Mouse (Mus musculus) layer of hippocampus, adult 18-20 months (tissue): ENCODE data around the gene Vps35l. TPM values are rescaled to one million over a fixed set of nuclear protein-coding genes. Genes with fewer than 3 reads are reported as not detected.
A peak's percentile ranks its signal among the peaks of the same experiment; 100 is the strongest.

ENCODE experiments used
- DNase-seq, 2 experiments: peaks; one replicate each; pipeline ENCODE4 v3.0.0; 2022; ENCODE audit warnings: low spot score in 2 of 2
- long read RNA-seq: library from polyadenylated mRNA; stranded (forward); transcript quantifications from one replicate; pipeline ENCODE4 v2.0.0, GENCODE M21; 2021
- total RNA-seq, 2 experiments: library from RNA; stranded (reverse); gene quantifications; 2 replicates each; pipeline ENCODE4 v1.2.3; 2021

The Vps35l gene
- 10 to 100 TPM; 58.3 to 62.8 TPM for total RNA-seq
- long read RNA-seq, full-length matches to known transcripts: 110 of 134 reads
- long read RNA-seq, partial matches to known transcripts: 9 of 134 reads
- long read RNA-seq, other reads (novel, unspliced or antisense): 15 of 134 reads

GRCm38 (mm10) chr7:118739975-118740531, at the start of gene Vps35l:
Gene Vps35l (plus strand): TSS chr7:118740226.
- DNase-seq: peak; percentile 66 to 88

GRCm38 (mm10) chr7:118691287-118691686, 48.7 kb upstream of the Vps35l start:
- no peak for DNase-seq

GRCm38 (mm10) chr7:118696146-118696545, 43.9 kb upstream of the Vps35l start:
- DNase-seq: no peak

DNA sequence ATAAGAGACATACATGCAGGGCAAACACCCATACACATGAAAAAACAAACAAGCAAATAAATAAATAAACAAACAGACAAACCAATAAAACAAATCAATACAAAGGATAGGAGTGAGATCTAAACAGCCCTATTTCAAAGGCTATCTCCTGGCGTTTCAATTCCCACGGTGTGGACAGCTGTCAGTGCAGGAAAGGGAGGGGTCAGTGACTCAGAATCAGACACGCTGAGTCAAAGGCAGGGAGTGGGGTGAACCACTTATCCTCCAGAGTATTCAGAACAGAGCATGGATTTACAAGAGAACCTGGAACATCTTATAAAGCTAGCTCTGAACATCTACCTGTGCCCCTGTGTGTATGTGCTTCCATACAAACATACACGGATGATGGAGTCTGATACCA, 42.9 kb upstream of the Vps35l start:
- no peak for DNase-seq

DNA sequence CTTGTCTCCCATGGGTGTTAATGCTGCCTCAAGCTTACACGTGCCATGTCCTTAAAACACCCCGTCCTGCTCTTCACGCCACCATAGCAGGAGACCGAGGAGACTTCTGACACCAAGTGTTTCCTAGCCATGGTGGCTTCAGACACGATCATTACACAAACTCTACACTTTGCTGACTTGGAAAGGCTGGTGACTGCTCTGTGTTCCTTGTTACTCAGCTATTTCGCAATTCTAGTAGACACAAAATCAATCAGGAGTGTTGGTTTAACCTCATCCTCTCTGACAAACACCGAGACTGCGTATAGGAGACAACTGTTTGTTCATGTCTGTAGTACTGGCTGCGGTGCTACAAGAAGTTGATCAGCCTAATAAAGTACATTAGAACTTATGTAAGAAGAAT, 41.1 kb upstream of the Vps35l start:
- DNase-seq: no peak

GRCm38 (mm10) chr7:118703144-118703561, 36.9 kb upstream of the Vps35l start:
- DNase-seq: no peak

- no peak for DNase-seq
Measured at GRCm38 (mm10) chr7:118704001-118704850, 35.8 kb upstream of the Vps35l start.

- DNase-seq: peak; percentile 89 to 94
Measured at GRCm38 (mm10) chr7:118705101-118705961, 34.7 kb upstream of the Vps35l start, which contains the start of gene Gde1. Gene Gde1 (minus strand): TSS chr7:118705778.

DNA sequence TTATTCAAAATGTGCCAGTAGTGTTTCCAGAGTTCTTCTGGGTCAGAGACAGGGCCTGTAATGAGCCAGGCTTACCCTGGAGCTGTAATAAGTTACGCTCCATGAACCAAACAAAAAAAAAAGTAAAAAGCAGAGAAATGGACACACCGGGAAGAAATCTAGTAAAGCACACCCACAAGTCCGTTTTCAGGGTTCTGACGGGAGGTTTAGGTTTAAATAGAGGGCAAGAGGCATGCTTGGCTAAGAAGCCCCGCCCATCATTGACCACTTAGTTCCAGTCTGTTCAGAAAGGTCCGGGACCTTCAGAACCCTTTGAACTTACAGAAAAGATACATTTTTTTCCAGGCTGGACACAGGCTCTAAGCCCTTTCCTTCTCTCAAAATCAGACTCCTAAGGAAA, 34.0 kb upstream of the Vps35l start:
- DNase-seq: no peak

DNA sequence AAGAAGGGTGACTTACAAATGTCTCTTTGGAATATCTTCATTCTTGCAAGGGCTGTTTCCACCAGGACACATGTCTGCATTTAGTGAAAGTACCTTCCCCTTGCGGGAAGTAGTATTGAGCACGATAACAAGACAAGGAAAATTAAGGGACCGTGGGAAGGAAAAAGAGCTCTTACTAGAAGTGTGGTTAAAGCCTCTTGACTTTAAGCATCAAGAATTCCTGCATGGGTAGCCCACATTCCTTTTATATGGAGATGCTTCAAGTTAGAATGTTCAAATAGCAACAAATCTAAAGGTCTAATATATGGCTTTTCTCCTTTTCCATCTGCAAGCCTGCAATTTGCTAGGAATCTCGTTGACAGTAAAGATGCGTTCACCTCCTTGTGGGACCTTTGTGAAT, 33.5 kb upstream of the Vps35l start:
- DNase-seq: no peak

DNA sequence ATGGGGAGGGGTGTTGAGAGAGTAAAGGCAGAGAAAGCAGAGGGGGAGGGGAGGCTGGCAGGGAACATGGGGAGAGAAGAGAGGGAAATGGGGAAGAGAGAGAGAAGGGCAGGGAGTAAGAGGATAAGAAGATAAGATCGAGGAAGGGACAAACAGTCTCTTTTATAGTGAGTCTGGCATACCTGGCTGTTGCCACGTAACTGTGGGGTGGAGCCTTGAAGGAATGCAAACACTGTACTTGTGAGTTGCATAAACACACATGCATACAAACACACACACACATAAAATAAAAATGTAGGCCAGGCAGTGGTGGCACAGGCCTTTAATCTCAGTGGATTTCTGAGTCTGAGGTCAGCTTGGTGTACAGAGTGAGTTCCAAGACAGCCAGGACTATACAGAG, 32.8 kb upstream of the Vps35l start:
- no peak for DNase-seq

GRCm38 (mm10) chr7:118708002-118708401, 32.0 kb upstream of the Vps35l start:
- no peak for DNase-seq

GRCm38 (mm10) chr7:118710776-118711175, 29.2 kb upstream of the Vps35l start:
- DNase-seq: no peak

DNA sequence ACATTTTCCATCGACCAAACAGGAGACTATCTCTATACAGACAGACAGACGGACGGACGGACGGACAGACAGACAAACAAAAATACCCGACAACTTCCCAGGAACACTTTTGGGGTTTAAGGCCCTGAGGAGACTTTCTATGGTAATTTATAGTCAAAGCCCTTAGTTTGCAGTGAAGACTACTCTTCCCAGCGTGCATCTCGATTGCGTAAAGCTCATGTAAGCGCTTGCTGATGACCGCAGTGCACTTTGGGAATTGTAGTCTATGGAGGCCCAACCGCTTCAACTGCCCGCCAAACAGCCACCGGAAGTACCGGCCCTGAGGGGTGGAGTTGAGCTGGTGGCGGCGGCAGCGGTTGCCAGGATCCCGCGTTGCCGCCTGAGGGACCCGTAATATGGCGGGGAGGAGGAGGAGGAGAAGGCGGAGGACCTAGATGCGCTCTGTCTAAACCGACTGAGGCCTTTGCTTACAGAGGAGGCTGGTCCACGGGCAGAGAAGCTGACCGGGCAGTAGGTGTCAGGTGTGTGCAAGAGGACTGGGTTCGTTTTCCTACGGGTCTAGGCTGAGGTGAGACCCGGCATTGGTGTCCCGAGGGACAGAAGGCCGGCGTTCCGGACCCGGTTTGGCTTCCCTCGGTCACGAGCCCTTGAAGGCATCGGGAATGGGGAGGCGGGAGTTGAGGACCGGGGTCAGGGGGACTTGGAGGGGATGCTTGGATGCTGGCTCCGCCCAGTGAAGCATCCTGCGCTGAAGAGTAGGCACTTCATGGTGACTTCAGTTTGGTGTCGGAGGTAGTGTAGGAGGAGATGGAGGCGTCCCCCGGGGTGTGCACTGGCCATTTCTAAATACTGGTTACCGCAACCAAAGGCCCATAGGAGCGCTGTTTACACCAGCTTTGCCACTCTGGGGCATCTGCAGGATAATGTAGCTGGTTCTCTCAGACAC, 27.5 kb upstream of the Vps35l start, which contains the start of gene Ccp110:
TSS of gene Ccp110 (plus strand) at position 325 of the 946 bp plus-strand sequence.
- peak; percentile 96 to 97 for DNase-seq

DNA sequence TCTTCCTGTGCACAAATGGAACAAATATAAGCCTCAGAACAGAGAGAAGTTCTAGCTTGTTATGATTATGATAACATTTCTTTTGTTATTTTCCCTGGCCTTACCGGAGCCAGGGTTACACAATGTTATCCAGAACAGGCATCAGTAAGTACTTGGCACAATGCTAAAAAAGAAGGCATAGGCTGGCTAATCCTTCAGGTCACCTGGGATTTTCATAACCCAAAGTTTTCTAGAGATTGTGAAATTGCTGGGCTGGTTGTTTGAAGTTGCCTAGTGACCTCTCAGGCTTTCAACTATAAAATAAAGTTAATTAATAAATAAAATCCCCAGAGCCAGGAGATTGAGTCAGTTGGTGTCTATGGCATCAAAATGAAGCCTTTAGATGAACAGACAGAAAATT, 25.2 kb upstream of the Vps35l start:
- DNase-seq: no peak

GRCm38 (mm10) chr7:118718066-118718465, 22.0 kb upstream of the Vps35l start:
- DNase-seq: no peak

DNA sequence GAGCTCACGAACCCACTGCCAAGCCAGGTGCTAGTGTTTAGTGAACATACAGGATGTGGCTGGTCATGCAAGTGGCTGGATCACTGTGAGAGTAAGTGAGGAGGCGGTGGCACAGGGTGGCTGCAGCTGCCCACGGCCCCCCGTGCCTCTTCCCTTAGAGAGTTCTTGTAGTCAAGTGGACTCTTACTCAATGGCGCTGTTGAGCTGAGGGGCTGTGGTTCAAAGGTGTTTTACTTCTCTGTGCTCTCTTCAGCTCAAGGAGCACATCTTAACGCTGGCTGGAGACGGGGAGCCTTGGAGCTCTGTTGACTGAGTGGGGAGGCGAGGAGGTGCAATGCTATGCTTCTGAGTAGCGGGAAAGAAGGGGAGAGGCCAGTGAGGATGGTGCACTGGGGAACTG, 16.1 kb upstream of the Vps35l start:
- no peak for DNase-seq

GRCm38 (mm10) chr7:118725459-118725858, 14.6 kb upstream of the Vps35l start:
- no peak for DNase-seq

- DNase-seq: no peak
Measured at GRCm38 (mm10) chr7:118728846-118729587, 11.0 kb upstream of the Vps35l start.

DNA sequence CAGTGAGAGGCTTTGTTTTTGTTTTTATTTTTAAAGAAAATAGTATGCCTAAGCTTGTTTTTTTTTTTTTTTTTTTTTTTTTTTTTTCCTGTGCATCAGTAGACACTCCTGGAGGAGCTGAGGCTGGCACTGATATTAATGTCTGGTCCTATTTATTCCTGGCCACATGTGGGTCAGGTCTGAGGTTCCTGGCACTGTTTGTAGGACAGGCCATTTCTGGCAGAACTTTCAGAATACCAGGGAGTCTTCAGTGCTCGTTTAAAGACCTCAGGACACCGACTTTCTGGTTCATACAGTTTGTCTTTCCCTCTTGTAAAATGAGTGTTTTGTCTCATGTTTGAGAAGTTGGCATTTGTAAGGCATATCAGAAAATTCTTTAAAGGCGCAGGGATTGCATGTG, 8.2 kb upstream of the Vps35l start:
- DNase-seq: no peak
